Mouse (Mus musculus) lung, postnatal 0 days (tissue): ENCODE measurements at regions not wholly inside any gene's neighbourhood (a gene's known extent, or its start where the extent isn't known, plus 50 kb on each side); places are given as distances from the start of the nearest gene placed in this dataset.

Source experiments
- ATAC-seq: fragments of 200-750 bp; cut with Nextera tagmentation; 2 replicates; pipeline ENCODE4 v1.8.0; 2017; ENCODE audit warnings: moderate library complexity
- DNase-seq: peaks from one replicate; pipeline ENCODE4 v3.0.0-alpha.2; 2016; ENCODE audit warnings: low spot score
- H3K27ac ChIP-seq: fragments of 300-500 bp; sonication (generic); 2 replicates; pipeline ENCODE4 v1.5.1; 2014; ENCODE audit warnings: antibody characterized with exemption, mild to moderate bottlenecking, low read length, mixed read lengths
- H3K27me3 ChIP-seq: fragments of 300-500 bp; sonication (generic); replicated peaks from 2 replicates; pipeline ENCODE4 v1.6.1; 2014; ENCODE audit warnings: low read length, mixed read lengths; ENCODE audit not compliant: insufficient read depth
- H3K36me3 ChIP-seq: fragments of 300-500 bp; sonication (generic); 2 replicates; pipeline ENCODE4 v1.6.1; 2014; ENCODE audit warnings: low read length, mixed read lengths; ENCODE audit not compliant: insufficient read depth
- H3K4me1 ChIP-seq: fragments of 300-500 bp; sonication (generic); 2 replicates; pipeline ENCODE4 v1.6.1; 2014; ENCODE audit warnings: antibody characterized with exemption, low read depth, low read length, mixed read lengths; ENCODE audit not compliant: insufficient read depth
- H3K4me2 ChIP-seq: fragments of 300-500 bp; sonication (generic); replicated peaks from 2 replicates; pipeline ENCODE4 v1.6.1; 2014; ENCODE audit warnings: low read depth, mild to moderate bottlenecking, low read length, moderate library complexity, mixed read lengths
- H3K4me3 ChIP-seq: fragments of 300-500 bp; sonication (generic); 2 replicates; pipeline ENCODE4 v1.5.1; 2014; ENCODE audit warnings: low read depth, low read length
- H3K9ac ChIP-seq: fragments of 300-500 bp; sonication (generic); replicated peaks from 2 replicates; pipeline ENCODE4 v1.6.1; 2014; ENCODE audit warnings: low read depth, mild to moderate bottlenecking
- H3K9me3 ChIP-seq: fragments of 300-500 bp; sonication (generic); 2 replicates; pipeline ENCODE4 v1.6.1; 2016; ENCODE audit warnings: low read length, mixed read lengths
- CTCF ChIP-seq: IDR thresholded peaks from 2 replicates; pipeline ENCODE4 v1.5.1; 2016; ENCODE audit warnings: antibody characterized with exemption, mild to moderate bottlenecking
- EP300 ChIP-seq: IDR thresholded peaks from 2 replicates; pipeline ENCODE4 v1.6.1; 2016; ENCODE audit warnings: antibody characterized with exemption, mild to moderate bottlenecking, control low read depth
- WGBS: fragments of 180-500 bp; shearing (Covaris S2); extraction: QIAGEN DNeasy Blood & Tissue Kit; methylation state at CpG from one replicate; pipeline ENCODE4 v1.1.7; 2014; 5-methylcytosine and 5-hydroxymethylcytosine counted together

GRCm38 (mm10) chr4:33583979-33584907 is 274.1 kb downstream of the Rngtt start:
- 65% methylated on average over 22 of the region's 22 CpGs for WGBS
- no peak overlapping the region for H3K9ac ChIP-seq
- H3K4me2 ChIP-seq: no peak overlapping the region
- no peaks in the 10 kb centered on the region for H3K36me3 ChIP-seq
- no peak overlapping the region for H3K27ac ChIP-seq
- no peak overlapping the region for H3K4me3 ChIP-seq
- no peaks in the 10 kb centered on the region for H3K9me3 ChIP-seq
- TF ChIP-seq EP300 (no peak), CTCF (no peak)
- H3K27me3 ChIP-seq: no peaks in the 10 kb centered on the region
- ATAC-seq: no peak
- DNase-seq: no peak
- peaks cover 9% of the 10 kb centered on the region; the same call in 1 of the 2 replicates for H3K4me1 ChIP-seq

- no peaks in the 10 kb centered on the region for H3K9me3 ChIP-seq
- H3K27ac ChIP-seq: no peak overlapping the region
- H3K4me3 ChIP-seq: no peak overlapping the region
- no peak overlapping the region for H3K4me2 ChIP-seq
- H3K36me3 ChIP-seq: no peaks in the 10 kb centered on the region
- TF ChIP-seq EP300 (no peak), CTCF (no peak)
- no peaks in the 10 kb centered on the region for H3K27me3 ChIP-seq
- ATAC-seq (no peak), DNase-seq (no peak)
- 77% methylated on average over 6 of the region's 6 CpGs for WGBS
- peaks cover 9% of the 10 kb centered on the region; the same call in 1 of the 2 replicates for H3K4me1 ChIP-seq
- H3K9ac ChIP-seq: no peak overlapping the region
Observed at GRCm38 (mm10) chr4:33585821-33586220, 275.7 kb downstream of the Rngtt start.

GRCm38 (mm10) chr4:33586290-33586614 is 276.1 kb downstream of the Rngtt start:
- 64% methylated on average over 4 of the region's 4 CpGs for WGBS
- no peak overlapping the region for H3K4me3 ChIP-seq
- H3K36me3 ChIP-seq: no peaks in the 10 kb centered on the region
- DNase-seq (no peak), ATAC-seq (no peak)
- TF ChIP-seq CTCF: no peak
- no peak for TF ChIP-seq EP300
- 0 out of 2 replicates have a peak overlapping the region, but pooled peaks have one; percentile 40 for H3K4me2 ChIP-seq
- no peaks in the 10 kb centered on the region for H3K27me3 ChIP-seq
- no peak overlapping the region for H3K27ac ChIP-seq
- no peak overlapping the region for H3K9ac ChIP-seq
- peaks cover 9% of the 10 kb centered on the region; the same call in 1 of the 2 replicates for H3K4me1 ChIP-seq
- H3K9me3 ChIP-seq: no peaks in the 10 kb centered on the region

- peaks cover 9% of the 10 kb centered on the region; the same call in 1 of the 2 replicates for H3K4me1 ChIP-seq
- peak overlapping the region; percentile 40 for H3K4me2 ChIP-seq
- H3K27me3 ChIP-seq: no peaks in the 10 kb centered on the region
- H3K4me3 ChIP-seq: peak overlapping the region; percentile 21; the same call in 1 of the 2 replicates
- H3K9me3 ChIP-seq: no peaks in the 10 kb centered on the region
- no peaks in the 10 kb centered on the region for H3K36me3 ChIP-seq
- no peak overlapping the region for H3K27ac ChIP-seq
- no peak overlapping the region for H3K9ac ChIP-seq
- 13% methylated on average over 15 of the region's 15 CpGs for WGBS
- peak; percentile 69 for ATAC-seq
- peak; percentile 59 for DNase-seq
- no peak for TF ChIP-seq EP300
- TF ChIP-seq CTCF: peak; percentile 55
Observed at GRCm38 (mm10) chr4:33586615-33587451, 276.7 kb downstream of the Rngtt start.

GRCm38 (mm10) chr4:33587666-33588065 is 277.6 kb downstream of the Rngtt start:
- 43% methylated on average over 11 of the region's 11 CpGs for WGBS
- Histone ChIP-seq H3K4me1 (peaks cover 9% of the 10 kb centered on the region; the same call in 1 of the 2 replicates), H3K4me2 (0 out of 2 replicates have a peak overlapping the region, but pooled peaks have one; percentile 40), H3K27ac (no peak overlapping the region), H3K4me3 (no peak overlapping the region), H3K36me3 (no peaks in the 10 kb centered on the region), H3K27me3 (no peaks in the 10 kb centered on the region), H3K9ac (no peak overlapping the region), H3K9me3 (no peaks in the 10 kb centered on the region)
- TF ChIP-seq EP300: peak; percentile 35; the same call in 1 of the 2 replicates
- TF ChIP-seq CTCF: no peak
- peak; percentile 76 for ATAC-seq
- peak; percentile 56 for DNase-seq

GRCm38 (mm10) chr4:33588127-33588526 is 278.0 kb downstream of the Rngtt start:
- H3K9ac ChIP-seq: no peak overlapping the region
- ATAC-seq: no peak
- TF ChIP-seq CTCF (no peak), EP300 (no peak)
- no peak overlapping the region for H3K27ac ChIP-seq
- no peak overlapping the region for H3K4me3 ChIP-seq
- peaks cover 9% of the 10 kb centered on the region; the same call in 1 of the 2 replicates for H3K4me1 ChIP-seq
- H3K4me2 ChIP-seq: no peak overlapping the region
- no peaks in the 10 kb centered on the region for H3K36me3 ChIP-seq
- H3K9me3 ChIP-seq: no peaks in the 10 kb centered on the region
- no peaks in the 10 kb centered on the region for H3K27me3 ChIP-seq
- WGBS: 83% methylated on average over 5 of the region's 5 CpGs
- DNase-seq: no peak
